Mouse (Mus musculus) gastrocnemius, adult 8-10 months (tissue): ENCODE data around the gene Bicral. TPM values are rescaled to one million over a fixed set of nuclear protein-coding genes. Genes with fewer than 3 reads are reported as not detected.
"Not testable (repeated sequence)": the region's sequence is repeated elsewhere in the genome, so short reads cannot be mapped to it uniquely, and the experiment has no call there.

Experiments used
- DNase-seq, 2 experiments: peaks; one replicate each; pipeline ENCODE4 v3.0.0; 2022; ENCODE audit warnings: low spot score in 2 of 2
- total RNA-seq, 4 experiments: library from RNA; stranded (reverse); gene quantifications; 2 replicates each; pipeline ENCODE4 v1.2.4; 2022

Bicral gene
- total RNA-seq, 4 experiments from 2014 or later: 11.2 to 15.0 (median 12.5) TPM

GRCm38 (mm10) chr17:46808376-46808775 is 49.9 kb downstream of the Bicral start:
- no peak for DNase-seq

- DNase-seq: no peak
Observed at GRCm38 (mm10) chr17:46801761-46802160, 56.5 kb downstream of the Bicral start.

- no peak for DNase-seq
Observed at GRCm38 (mm10) chr17:46799680-46800079, 58.6 kb downstream of the Bicral start.

- DNase-seq: no peak
Observed at GRCm38 (mm10) chr17:46797386-46797785, 60.9 kb downstream of the Bicral start.

GRCm38 (mm10) chr17:46796743-46797142 is 61.5 kb downstream of the Bicral start:
- DNase-seq: no peak

- DNase-seq: no peak
Observed at GRCm38 (mm10) chr17:46792963-46793362, 65.3 kb downstream of the Bicral start.

GRCm38 (mm10) chr17:46787974-46788373 is 70.3 kb downstream of the Bicral start:
- not testable (repeated sequence) for DNase-seq

- DNase-seq: no peak
Observed at GRCm38 (mm10) chr17:46786952-46787351, 71.3 kb downstream of the Bicral start.

- DNase-seq: no peak
Observed at GRCm38 (mm10) chr17:46783222-46783565, 75.1 kb downstream of the Bicral start.

- DNase-seq: peak; percentile 73 to 83
Observed at GRCm38 (mm10) chr17:46782341-46783221, 75.7 kb downstream of the Bicral start, which contains the start of gene Rpl7l1. Rpl7l1 (minus strand) TSS chr17:46782672.

GRCm38 (mm10) chr17:46781876-46782275 is 76.4 kb downstream of the Bicral start:
- DNase-seq: no peak

GRCm38 (mm10) chr17:46776087-46776486 is 82.2 kb downstream of the Bicral start:
- DNase-seq: no peak

- DNase-seq: no peak
Observed at GRCm38 (mm10) chr17:46775070-46775469, 83.2 kb downstream of the Bicral start.

GRCm38 (mm10) chr17:46774131-46774472 is 84.2 kb downstream of the Bicral start:
- DNase-seq: no peak

- DNase-seq: no peak
Observed at GRCm38 (mm10) chr17:46773278-46774130, 84.8 kb downstream of the Bicral start.

- DNase-seq: peak; percentile 72 to 77
Observed at GRCm38 (mm10) chr17:46772404-46773277, 85.6 kb downstream of the Bicral start, which contains the start of gene 2310039H08Rik. 2310039H08Rik (plus strand) TSS chr17:46772635.

- DNase-seq: no peak
Observed at GRCm38 (mm10) chr17:46772038-46772403, 86.3 kb downstream of the Bicral start.

- peak in 1 of 2 experiments; percentile 11 for DNase-seq
Observed at GRCm38 (mm10) chr17:46771616-46772015, 86.7 kb downstream of the Bicral start.

- no peak for DNase-seq
Observed at GRCm38 (mm10) chr17:46771025-46771424, 87.3 kb downstream of the Bicral start.

GRCm38 (mm10) chr17:46770546-46770945 is 87.7 kb downstream of the Bicral start:
- no peak for DNase-seq

- no peak for DNase-seq
Observed at GRCm38 (mm10) chr17:46767868-46768267, 90.4 kb downstream of the Bicral start.
